Mouse (Mus musculus) embryonic facial prominence, embryonic 15.5 days (tissue): Measurements from ENCODE around the gene Zfyve28. TPM values are rescaled to one million over a fixed set of nuclear protein-coding genes. Genes with fewer than 3 reads are reported as not detected.

ENCODE experiments used
- ATAC-seq: fragments of 200-750 bp; cut with Nextera tagmentation; 2 replicates; pipeline ENCODE4 v1.8.0; 2017; ENCODE audit warnings: low read depth, moderate TSS enrichment; ENCODE audit not compliant: insufficient number of reproducible peaks, low FRiP score, low TSS enrichment
- H3K27ac ChIP-seq: fragments of 300-500 bp; sonication (generic); replicated peaks from 2 replicates; pipeline ENCODE4 v1.5.1; 2015; ENCODE audit warnings: mild to moderate bottlenecking, inconsistent platforms
- H3K27me3 ChIP-seq: fragments of 300-500 bp; sonication (generic); 2 replicates; pipeline ENCODE4 v1.6.1; 2015; ENCODE audit warnings: inconsistent platforms
- H3K36me3 ChIP-seq: fragments of 300-500 bp; sonication (generic); 2 replicates; pipeline ENCODE4 v1.6.1; 2015; ENCODE audit warnings: mild to moderate bottlenecking, inconsistent platforms
- H3K4me1 ChIP-seq: fragments of 300-500 bp; sonication (generic); 2 replicates; pipeline ENCODE4 v1.6.1; 2015; ENCODE audit warnings: inconsistent platforms
- H3K4me2 ChIP-seq: fragments of 300-500 bp; sonication (generic); replicated peaks from 2 replicates; pipeline ENCODE4 v1.6.1; 2015; ENCODE audit warnings: mild to moderate bottlenecking, inconsistent platforms
- H3K4me3 ChIP-seq: fragments of 300-500 bp; sonication (generic); replicated peaks from 2 replicates; pipeline ENCODE4 v1.5.1; 2015; ENCODE audit warnings: mild to moderate bottlenecking, inconsistent platforms
- H3K9ac ChIP-seq: fragments of 300-500 bp; sonication (generic); 2 replicates; pipeline ENCODE4 v1.6.1; 2015; ENCODE audit warnings: inconsistent platforms
- H3K9me3 ChIP-seq: fragments of 300-500 bp; sonication (generic); replicated peaks from 2 replicates; pipeline ENCODE4 v1.6.1; 2016; ENCODE audit warnings: inconsistent platforms
- WGBS: fragments of 180-500 bp; shearing (Covaris S2); methylation state at CpG from one replicate; pipeline ENCODE4 v1.1.7; 2015; 5-methylcytosine and 5-hydroxymethylcytosine counted together
- polyA plus RNA-seq: library from polyadenylated mRNA; unstranded; fragments of >200 nt; fragmentation: Nextera tagmentation; extraction: Ambion mirVana; gene quantifications from 2 replicates; pipeline ENCODE4 v1.2.1, GENCODE M21; 2015

Gene Zfyve28
- polyA plus RNA-seq, 1 experiment from 2014 or later = 1.2 TPM

- H3K9me3 ChIP-seq = no peaks in the 10 kb centered on the region
- ATAC-seq = no peak
- no peak overlapping the region for H3K9ac ChIP-seq
- 75% methylated on average over 4 of the region's 4 CpGs for WGBS
- no peak overlapping the region for H3K4me2 ChIP-seq
- no peaks in the 10 kb centered on the region for H3K36me3 ChIP-seq
- H3K4me1 ChIP-seq = peaks cover 29% of the 10 kb centered on the region
- no peaks in the 10 kb centered on the region for H3K27me3 ChIP-seq
- H3K4me3 ChIP-seq = no peak overlapping the region
- H3K27ac ChIP-seq = no peak overlapping the region
Measured at GRCm38 (mm10) chr5:34249132-34249531, 39.1 kb downstream of the Zfyve28 start.

DNA sequence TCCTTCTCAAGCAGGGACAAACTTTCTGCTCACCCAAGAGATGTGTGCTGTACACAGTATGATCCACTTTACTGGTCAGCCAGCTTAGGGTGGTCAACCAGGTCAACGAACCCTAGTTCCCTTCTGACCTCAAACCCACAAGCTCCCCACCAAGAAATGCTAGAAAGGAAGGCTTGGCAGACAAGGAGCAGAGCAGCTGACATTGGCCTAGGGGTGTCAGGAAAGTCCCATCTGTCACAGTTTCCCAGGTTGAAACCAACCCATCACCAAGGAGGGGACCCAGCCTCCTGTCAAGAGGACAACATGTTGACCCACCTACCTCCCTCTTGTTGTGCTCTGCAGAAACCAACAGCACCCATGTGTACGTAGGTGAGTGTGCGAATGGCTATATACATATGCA lies 41.8 kb downstream of the Zfyve28 start:
- no peaks in the 10 kb centered on the region for H3K36me3 ChIP-seq
- no peak overlapping the region for H3K27ac ChIP-seq
- WGBS = 94% methylated on average over 3 of the region's 3 CpGs
- no peaks in the 10 kb centered on the region for H3K27me3 ChIP-seq
- H3K9me3 ChIP-seq = no peaks in the 10 kb centered on the region
- H3K4me3 ChIP-seq = no peak overlapping the region
- H3K4me2 ChIP-seq = no peak overlapping the region
- no peak for ATAC-seq
- peaks cover 24% of the 10 kb centered on the region for H3K4me1 ChIP-seq
- H3K9ac ChIP-seq = no peak overlapping the region

DNA sequence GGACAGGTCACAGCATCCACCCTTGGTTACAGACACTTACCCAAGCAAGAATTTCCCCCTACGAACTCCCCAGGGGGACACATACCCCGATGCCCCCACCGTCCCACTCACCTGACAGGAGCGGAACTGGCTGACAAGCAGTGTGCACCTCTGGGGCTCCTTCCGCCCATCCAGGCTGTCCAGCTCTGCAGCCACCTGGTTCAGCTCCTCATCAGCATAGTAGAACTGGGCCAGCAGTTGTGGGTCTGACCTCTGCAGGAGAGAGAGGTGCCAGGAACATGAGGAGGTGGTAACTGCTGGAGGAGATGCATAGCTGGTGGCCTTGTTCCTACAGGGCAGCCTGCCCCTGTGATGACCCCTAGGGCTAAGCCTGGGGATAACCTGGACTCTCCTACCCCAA lies 45.2 kb downstream of the Zfyve28 start:
- ATAC-seq = peak; percentile 34; the same call in 1 of the 2 replicates
- H3K27ac ChIP-seq = no peak overlapping the region
- no peaks in the 10 kb centered on the region for H3K36me3 ChIP-seq
- no peaks in the 10 kb centered on the region for H3K27me3 ChIP-seq
- no peak overlapping the region for H3K4me3 ChIP-seq
- no peak overlapping the region; the same call in 1 of the 2 replicates for H3K4me2 ChIP-seq
- no peak overlapping the region for H3K9ac ChIP-seq
- H3K9me3 ChIP-seq = no peaks in the 10 kb centered on the region
- peaks cover 12% of the 10 kb centered on the region for H3K4me1 ChIP-seq
- 82% methylated on average over 5 of the region's 5 CpGs for WGBS

DNA sequence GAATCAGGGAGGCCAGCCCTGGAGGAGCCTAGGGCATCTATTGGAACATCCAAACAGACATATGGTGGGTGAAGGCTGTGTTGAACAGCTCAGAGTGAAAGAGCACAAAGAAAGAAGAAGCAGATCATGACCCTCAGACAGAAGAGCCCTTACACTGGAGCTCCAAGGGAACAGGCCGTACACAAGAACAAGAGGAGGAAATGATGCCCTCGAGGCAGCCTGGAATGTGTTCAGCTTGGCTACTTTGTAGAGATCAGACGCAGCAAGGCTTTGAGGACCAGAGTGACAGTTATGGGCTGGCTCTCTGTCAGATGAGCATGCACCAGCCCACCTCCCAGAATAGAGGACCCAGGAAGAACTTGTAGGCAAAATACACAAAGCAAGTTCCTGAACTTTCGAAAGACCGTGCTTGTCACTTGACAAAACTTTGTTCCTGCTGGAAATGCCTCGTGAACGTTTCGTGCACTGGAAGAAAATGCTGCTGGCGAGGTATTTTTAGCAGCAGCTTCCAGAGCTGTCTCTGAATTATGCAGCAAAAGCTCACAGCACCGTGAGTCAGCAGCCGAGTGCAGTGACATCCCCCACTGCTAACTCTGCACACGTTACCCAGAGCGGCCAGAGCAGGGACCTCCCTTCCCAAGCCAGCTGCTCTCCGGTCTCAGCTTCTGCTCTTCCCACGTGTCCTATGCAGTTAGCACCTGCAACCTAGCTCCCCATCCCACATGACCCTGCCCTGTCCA lies 45.9 kb downstream of the Zfyve28 start:
- 16% methylated on average over 15 of the region's 15 CpGs for WGBS
- peak overlapping the region; percentile 24; the same call in 1 of the 2 replicates for H3K4me2 ChIP-seq

DNA sequence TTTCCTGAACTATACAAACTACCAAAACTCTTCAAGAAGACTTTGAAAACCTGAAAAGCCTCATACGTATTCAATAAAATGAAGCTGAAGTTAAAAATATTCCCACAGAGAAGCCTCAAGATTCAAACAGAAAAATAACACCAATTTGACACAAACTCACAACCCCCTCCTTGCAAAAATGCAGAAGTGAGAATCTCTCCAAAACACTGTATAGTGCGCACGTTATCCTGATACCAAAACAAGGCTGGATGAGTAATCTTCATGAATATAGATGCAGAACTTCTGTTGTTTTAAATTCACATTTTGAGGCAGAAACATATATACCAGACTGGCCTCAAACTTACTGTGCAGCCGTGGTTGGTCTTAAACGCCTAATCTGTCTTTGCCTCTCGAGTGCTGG lies 49.8 kb downstream of the Zfyve28 start:
- H3K4me2 ChIP-seq = no peak overlapping the region
- WGBS = 87% methylated on average over 6 of the region's 6 CpGs
- H3K9ac ChIP-seq = no peak overlapping the region
- H3K9me3 ChIP-seq = no peaks in the 10 kb centered on the region
- no peak overlapping the region for H3K27ac ChIP-seq
- no peak for ATAC-seq
- H3K36me3 ChIP-seq = no peaks in the 10 kb centered on the region
- H3K4me1 ChIP-seq = peaks cover 12% of the 10 kb centered on the region
- H3K27me3 ChIP-seq = no peaks in the 10 kb centered on the region
- no peak overlapping the region for H3K4me3 ChIP-seq

More for the DNA sequence above, 45.9 kb downstream of the Zfyve28 start:
- H3K9me3 ChIP-seq = no peaks in the 10 kb centered on the region
- no peak; the same call in 1 of the 2 replicates for ATAC-seq
- peaks cover 12% of the 10 kb centered on the region for H3K4me1 ChIP-seq
- 0 out of 2 replicates have a peak overlapping the region, but pooled peaks have one; percentile 7 for H3K27ac ChIP-seq
- H3K36me3 ChIP-seq = no peaks in the 10 kb centered on the region
- H3K27me3 ChIP-seq = no peaks in the 10 kb centered on the region
- no peak overlapping the region for H3K4me3 ChIP-seq
- no peak overlapping the region for H3K9ac ChIP-seq

- H3K9me3 ChIP-seq = no peaks in the 10 kb centered on the region
- no peaks in the 10 kb centered on the region for H3K36me3 ChIP-seq
- no peak overlapping the region for H3K4me3 ChIP-seq
- H3K4me1 ChIP-seq = no peaks in the 10 kb centered on the region
- H3K4me2 ChIP-seq = no peak overlapping the region
- WGBS = 55% methylated on average over 10 of the region's 10 CpGs
- H3K9ac ChIP-seq = no peak overlapping the region
- no peaks in the 10 kb centered on the region for H3K27me3 ChIP-seq
- no peak overlapping the region for H3K27ac ChIP-seq
- ATAC-seq = no peak
Measured at GRCm38 (mm10) chr5:34235898-34236420, 52.3 kb downstream of the Zfyve28 start.

DNA sequence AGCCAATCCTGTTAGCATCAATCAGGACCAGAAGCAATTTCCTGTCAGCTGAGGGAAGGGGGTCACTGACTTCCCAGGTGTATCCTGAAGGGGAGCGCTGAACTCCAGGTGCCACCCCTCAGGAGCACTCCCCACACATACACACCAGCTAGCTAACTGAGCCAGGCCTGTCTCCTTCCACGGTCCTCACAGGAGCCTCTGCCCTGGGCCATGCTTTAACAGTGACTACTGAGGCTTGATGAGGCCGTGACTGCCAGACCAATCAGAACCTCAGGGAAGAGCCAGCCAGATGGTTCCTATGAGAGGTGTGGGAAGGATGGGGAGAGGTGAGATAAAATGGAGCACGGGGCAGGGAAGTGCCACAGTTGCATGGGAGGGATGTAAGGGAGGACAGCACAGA lies 53.2 kb downstream of the Zfyve28 start:
- Histone ChIP-seq H3K9me3 (no peaks in the 10 kb centered on the region), H3K4me1 (no peaks in the 10 kb centered on the region), H3K4me3 (no peak overlapping the region), H3K36me3 (no peaks in the 10 kb centered on the region), H3K9ac (no peak overlapping the region), H3K27me3 (no peaks in the 10 kb centered on the region), H3K4me2 (no peak overlapping the region), H3K27ac (no peak overlapping the region)
- WGBS = 68% methylated on average over 4 of the region's 4 CpGs
- ATAC-seq = no peak

- Histone ChIP-seq H3K36me3 (no peaks in the 10 kb centered on the region), H3K4me3 (no peak overlapping the region), H3K4me1 (no peaks in the 10 kb centered on the region), H3K27ac (no peak overlapping the region), H3K4me2 (no peak overlapping the region), H3K9ac (no peak overlapping the region), H3K27me3 (no peaks in the 10 kb centered on the region), H3K9me3 (no peaks in the 10 kb centered on the region)
- whole genome bisulfite sequencing = 82% methylated on average over 6 of the region's 6 CpGs
- no peak for ATAC-seq
Measured at GRCm38 (mm10) chr5:34233221-34233515, 55.1 kb downstream of the Zfyve28 start.

- WGBS = 50% methylated on average over 8 of the region's 8 CpGs
- Histone ChIP-seq H3K27me3 (no peaks in the 10 kb centered on the region), H3K4me3 (no peak overlapping the region), H3K9me3 (no peaks in the 10 kb centered on the region), H3K4me2 (no peak overlapping the region), H3K9ac (no peak overlapping the region), H3K27ac (no peak overlapping the region), H3K4me1 (no peaks in the 10 kb centered on the region), H3K36me3 (no peaks in the 10 kb centered on the region)
- ATAC-seq = no peak
Measured at GRCm38 (mm10) chr5:34232481-34233220, 55.6 kb downstream of the Zfyve28 start.

- no peak overlapping the region for H3K9ac ChIP-seq
- WGBS = 79% methylated on average over 6 of the region's 6 CpGs
- H3K27ac ChIP-seq = no peak overlapping the region
- no peak overlapping the region for H3K4me2 ChIP-seq
- H3K4me1 ChIP-seq = no peaks in the 10 kb centered on the region
- H3K36me3 ChIP-seq = no peaks in the 10 kb centered on the region
- H3K27me3 ChIP-seq = no peaks in the 10 kb centered on the region
- no peak overlapping the region for H3K4me3 ChIP-seq
- no peaks in the 10 kb centered on the region for H3K9me3 ChIP-seq
- ATAC-seq = no peak
Measured at GRCm38 (mm10) chr5:34231901-34232300, 56.3 kb downstream of the Zfyve28 start.

DNA sequence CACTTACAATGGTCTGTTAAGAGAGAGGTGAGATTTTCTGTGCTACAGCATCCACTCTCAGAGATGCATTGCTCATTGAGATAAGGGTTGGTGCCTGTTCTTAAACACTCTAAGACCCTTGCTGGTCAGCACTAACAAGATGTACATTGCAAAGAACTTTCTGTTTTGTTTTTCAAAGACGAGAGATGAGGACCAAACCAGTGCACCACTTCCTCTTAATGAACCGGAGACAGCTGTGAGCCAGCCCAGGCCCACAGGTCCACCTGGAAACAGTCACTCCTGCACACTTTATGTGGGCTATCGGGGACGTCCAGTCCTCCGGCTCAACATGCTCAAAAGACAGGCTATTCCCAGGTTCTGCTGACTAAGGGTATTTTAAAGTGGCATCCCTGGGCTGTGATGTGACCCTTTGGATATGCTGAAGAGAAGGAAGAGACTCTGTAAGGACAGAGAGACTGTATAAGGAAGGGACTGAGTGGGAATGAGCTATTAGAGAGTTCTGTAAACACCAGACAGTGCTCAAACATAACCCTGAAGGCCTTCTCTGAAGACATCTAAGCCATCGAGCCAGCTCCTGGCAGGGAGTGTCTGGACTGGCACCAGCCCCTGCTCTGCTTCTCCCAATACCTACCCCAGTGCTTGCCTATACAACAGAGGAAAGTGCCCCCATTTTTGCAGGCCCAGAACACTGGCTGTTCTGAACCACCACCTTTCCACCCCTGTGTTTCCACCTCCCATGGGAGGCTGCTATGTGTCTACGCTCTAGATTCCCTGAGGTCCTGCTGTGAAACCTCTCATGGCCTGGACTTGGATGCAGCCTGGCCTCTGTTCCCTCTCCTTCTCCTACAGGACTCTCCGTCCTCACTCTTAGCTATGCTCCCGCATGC lies 57.4 kb downstream of the Zfyve28 start:
- Histone ChIP-seq H3K27me3 (no peaks in the 10 kb centered on the region), H3K27ac (no peak overlapping the region), H3K36me3 (no peaks in the 10 kb centered on the region), H3K9ac (no peak overlapping the region), H3K4me1 (no peaks in the 10 kb centered on the region), H3K4me3 (no peak overlapping the region), H3K4me2 (no peak overlapping the region), H3K9me3 (no peaks in the 10 kb centered on the region)
- 78% methylated on average over 9 of the region's 9 CpGs for WGBS
- ATAC-seq = no peak
